Mouse (Mus musculus) forebrain, embryonic 14.5 days (tissue): Measurements from ENCODE around the gene Acot4. TPM values are rescaled to one million over a fixed set of nuclear protein-coding genes. Genes with fewer than 3 reads are reported as not detected.
"Not testable (repeated sequence)": the region's sequence is repeated elsewhere in the genome, so short reads cannot be mapped to it uniquely, and the experiment has no call there.

ENCODE experiments used
- ATAC-seq: fragments of 200-750 bp; cut with Nextera tagmentation; 2 replicates; pipeline ENCODE4 v1.8.0; 2017; ENCODE audit warnings: mild to moderate bottlenecking, moderate library complexity
- DNase-seq: peaks from one replicate; pipeline ENCODE4 v3.0.0-alpha.2; 2015; ENCODE audit warnings: low spot score
- H3K27ac ChIP-seq: fragments of 300-500 bp; sonication (generic); 2 replicates; pipeline ENCODE4 v1.5.1; 2014; ENCODE audit warnings: low read depth, mild to moderate bottlenecking, control low read depth, low read length, moderate library complexity
- H3K27me3 ChIP-seq: fragments of 300-500 bp; sonication (generic); replicated peaks from 2 replicates; pipeline ENCODE4 v1.6.1; 2014; ENCODE audit warnings: low read length, control low read depth, mixed read lengths; ENCODE audit not compliant: control insufficient read depth, insufficient read depth
- H3K36me3 ChIP-seq: fragments of 300-500 bp; sonication (generic); 2 replicates; pipeline ENCODE4 v1.6.1; 2014; ENCODE audit warnings: low read length, control low read depth; ENCODE audit not compliant: control insufficient read depth, insufficient read depth
- H3K4me1 ChIP-seq: fragments of 300-500 bp; sonication (generic); 2 replicates; pipeline ENCODE4 v1.6.1; 2014; ENCODE audit warnings: antibody characterized with exemption, low read length, control low read depth; ENCODE audit not compliant: control insufficient read depth, insufficient read depth
- H3K4me2 ChIP-seq: fragments of 300-500 bp; sonication (generic); 2 replicates; pipeline ENCODE4 v1.6.1; 2014; ENCODE audit warnings: mild to moderate bottlenecking, control low read depth, low read length
- H3K4me3 ChIP-seq: fragments of 300-500 bp; sonication (generic); 2 replicates; pipeline ENCODE4 v1.5.1; 2014; ENCODE audit warnings: low read depth, low read length, control low read depth
- H3K9ac ChIP-seq: fragments of 300-500 bp; sonication (generic); 2 replicates; pipeline ENCODE4 v1.6.1; 2014; ENCODE audit warnings: mild to moderate bottlenecking, low read length, control low read depth, moderate library complexity
- H3K9me3 ChIP-seq: fragments of 300-500 bp; sonication (generic); replicated peaks from 2 replicates; pipeline ENCODE4 v1.6.1; 2016; ENCODE audit warnings: low read length, control low read depth, mixed read lengths; ENCODE audit not compliant: control insufficient read depth
- WGBS: fragments of 180-500 bp; shearing (Covaris S2); extraction: QIAGEN DNeasy Blood & Tissue Kit; methylation state at CpG from one replicate; pipeline ENCODE4 v1.1.7; 2014; 5-methylcytosine and 5-hydroxymethylcytosine counted together
- polyA plus RNA-seq: library from polyadenylated mRNA; unstranded; fragments of >200 nt; fragmentation: Nextera tagmentation; extraction: Ambion mirVana; gene quantifications from 2 replicates; pipeline ENCODE4 v1.2.1, GENCODE M21; 2014

Acot4 gene
- polyA plus RNA-seq, 1 experiment from 2014 or later = 0.22 TPM

DNA sequence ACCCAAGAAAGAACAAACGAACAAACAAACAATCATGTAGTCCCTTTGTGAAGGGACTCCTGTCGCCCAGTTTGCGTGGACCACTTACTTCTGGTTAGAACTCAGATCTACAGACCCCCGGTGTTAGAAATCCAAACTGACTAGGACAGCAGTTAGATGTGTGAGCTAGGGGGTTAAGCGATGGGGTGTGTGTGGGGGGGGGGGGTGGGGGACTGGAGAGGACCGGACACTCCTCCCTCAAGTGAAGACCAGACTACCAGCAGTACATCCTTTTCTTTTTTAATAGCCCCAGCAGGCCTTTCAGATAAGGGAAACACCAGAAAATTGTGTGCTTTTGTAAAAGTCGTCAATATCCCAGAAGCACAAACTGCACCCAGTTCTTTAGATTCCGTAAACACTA, 29.4 kb upstream of the Acot4 start:
- H3K4me2 ChIP-seq = peak overlapping the region; percentile 52
- no peaks in the 10 kb centered on the region for H3K36me3 ChIP-seq
- whole genome bisulfite sequencing = 47% methylated on average over 8 of the region's 8 CpGs
- no peaks in the 10 kb centered on the region for H3K9me3 ChIP-seq
- ATAC-seq (no peak), DNase-seq (no peak)
- H3K9ac ChIP-seq = peak overlapping the region; percentile 25; the same call in 1 of the 2 replicates
- peak overlapping the region; percentile 41; the same call in 1 of the 2 replicates for H3K4me3 ChIP-seq
- H3K4me1 ChIP-seq = peaks cover 17% of the 10 kb centered on the region
- H3K27me3 ChIP-seq = no peaks in the 10 kb centered on the region
- peak overlapping the region; percentile 63 for H3K27ac ChIP-seq

DNA sequence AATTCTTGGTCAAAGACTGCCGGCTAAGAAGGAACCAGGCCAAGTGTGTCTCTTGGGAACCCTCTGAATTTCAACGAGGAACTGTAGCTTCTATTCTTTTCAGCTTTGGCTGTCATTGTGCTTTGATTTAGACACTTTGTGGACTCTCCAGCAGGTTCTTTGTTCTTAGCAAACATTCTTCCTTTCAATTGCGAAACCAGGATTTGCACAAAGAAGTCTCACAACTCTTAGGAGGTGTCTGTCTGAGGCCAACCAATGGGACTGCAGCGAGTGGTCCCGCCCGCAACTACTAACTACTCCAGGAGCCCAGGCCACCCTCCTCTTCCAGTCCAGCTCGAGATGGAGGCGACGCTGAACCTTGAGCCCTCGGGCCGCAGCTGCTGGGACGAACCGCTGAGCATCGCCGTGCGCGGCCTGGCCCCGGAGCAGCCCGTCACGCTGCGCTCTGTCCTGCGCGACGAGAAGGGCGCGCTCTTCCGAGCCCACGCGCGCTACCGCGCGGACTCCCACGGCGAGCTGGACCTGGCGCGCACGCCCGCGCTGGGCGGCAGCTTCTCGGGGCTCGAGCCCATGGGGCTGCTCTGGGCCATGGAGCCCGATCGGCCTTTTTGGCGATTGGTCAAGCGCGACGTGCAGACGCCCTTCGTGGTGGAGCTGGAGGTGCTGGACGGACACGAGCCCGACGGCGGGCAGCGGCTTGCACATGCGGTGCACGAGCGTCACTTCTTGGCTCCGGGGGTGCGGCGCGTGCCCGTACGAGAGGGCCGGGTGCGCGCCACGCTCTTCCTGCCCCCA, 28.8 kb upstream of the Acot4 start, which contains the start of gene Acot1:
Acot1 (plus strand) TSS at position 320 of the 795 bp plus-strand sequence.
- H3K27me3 ChIP-seq, H3K36me3 ChIP-seq, H3K9me3 ChIP-seq: not testable (repeated sequence)
- peak within 1 kb of the TSS; percentile 52 for H3K4me2 ChIP-seq
- H3K27ac ChIP-seq = peak within 1 kb of the TSS; percentile 63
- peaks cover 17% of the 10 kb centered on the region for H3K4me1 ChIP-seq
- 3% methylated on average over 48 of the region's 70 CpGs for WGBS
- DNase-seq (peak; percentile 91), ATAC-seq (peak; percentile 94)
- peak within 1 kb of the TSS; percentile 41 for H3K4me3 ChIP-seq
- H3K9ac ChIP-seq = peak within 1 kb of the TSS; percentile 63

DNA sequence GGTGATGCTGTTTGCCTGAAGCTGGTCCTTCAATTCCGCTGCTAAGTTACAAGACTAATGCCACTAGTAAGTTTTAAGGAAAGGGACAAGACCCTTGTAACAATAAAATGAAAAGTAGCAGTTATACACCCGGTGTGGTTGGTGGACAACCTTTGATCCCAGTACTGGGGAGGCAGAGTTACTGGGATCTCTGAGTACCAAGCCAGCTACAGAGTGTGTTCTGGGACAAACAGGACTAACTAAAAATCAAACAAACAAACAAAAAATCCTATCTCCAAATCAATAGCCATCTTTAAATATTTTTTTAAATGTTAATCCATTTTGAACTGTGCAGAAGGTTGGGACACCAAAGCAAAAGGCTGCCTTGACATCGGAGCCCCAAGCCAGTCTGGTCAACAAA, 28.0 kb upstream of the Acot4 start:
- Histone ChIP-seq H3K27me3 (no peaks in the 10 kb centered on the region), H3K4me1 (peaks cover 17% of the 10 kb centered on the region), H3K9ac (peak overlapping the region; percentile 63), H3K9me3 (no peaks in the 10 kb centered on the region), H3K4me3 (peak overlapping the region; percentile 41), H3K27ac (no peak overlapping the region), H3K4me2 (peak overlapping the region; percentile 52), H3K36me3 (0 out of 2 replicates have a peak, but pooled peaks cover 2% of the 10 kb centered on the region)
- no peak for DNase-seq
- no peak for ATAC-seq
- WGBS = 79% methylated on average over 3 of the region's 3 CpGs

DNA sequence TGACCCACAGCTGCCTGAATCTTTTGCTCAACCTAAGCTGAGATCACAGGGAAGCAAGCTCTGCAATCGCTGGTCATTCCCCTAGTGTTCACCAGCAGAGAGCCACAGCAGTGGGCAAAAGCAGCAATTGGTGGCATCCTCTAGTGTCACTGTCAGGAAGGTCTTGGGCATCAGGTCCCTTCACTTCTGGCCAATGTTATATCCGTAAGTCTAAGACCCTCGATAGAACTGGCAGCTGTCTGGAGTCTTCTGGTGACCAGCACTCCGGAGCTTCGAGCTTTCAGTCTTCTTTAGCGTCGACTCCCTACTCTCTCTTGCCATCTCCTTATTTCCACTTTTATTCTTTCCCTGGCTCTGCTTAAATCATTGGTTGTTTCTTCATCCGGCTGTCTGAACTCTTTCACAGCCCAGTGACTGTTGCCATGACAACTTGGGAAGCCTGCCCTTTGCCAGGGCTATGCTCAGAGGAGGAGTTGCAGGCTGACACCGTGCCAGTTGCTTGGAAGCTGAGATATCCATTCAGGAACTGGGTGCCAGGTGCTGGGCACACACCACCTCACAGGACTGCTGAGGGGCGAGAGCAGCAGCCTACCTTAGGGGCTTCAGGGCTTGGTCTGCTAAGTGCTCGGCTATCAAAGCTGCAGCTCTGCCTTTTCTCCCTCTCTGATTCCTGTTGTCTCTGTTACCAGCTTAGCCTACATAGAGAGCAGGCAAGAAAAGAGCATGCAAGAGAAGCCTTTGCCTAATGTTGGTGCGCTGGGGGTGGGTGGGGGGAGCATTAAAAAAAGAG, 26.7 kb upstream of the Acot4 start:
- Histone ChIP-seq H3K4me3 (peak overlapping the region; percentile 14), H3K4me2 (peak overlapping the region; percentile 52), H3K4me1 (peaks cover 17% of the 10 kb centered on the region), H3K36me3 (0 out of 2 replicates have a peak, but pooled peaks cover 2% of the 10 kb centered on the region), H3K9ac (peak overlapping the region; percentile 49; the same call in 1 of the 2 replicates), H3K27ac (peak overlapping the region; percentile 58), H3K9me3 (no peaks in the 10 kb centered on the region), H3K27me3 (no peaks in the 10 kb centered on the region)
- ATAC-seq (peak; percentile 76), DNase-seq (peak; percentile 96)
- 13% methylated on average over 12 of the region's 12 CpGs for WGBS

DNA sequence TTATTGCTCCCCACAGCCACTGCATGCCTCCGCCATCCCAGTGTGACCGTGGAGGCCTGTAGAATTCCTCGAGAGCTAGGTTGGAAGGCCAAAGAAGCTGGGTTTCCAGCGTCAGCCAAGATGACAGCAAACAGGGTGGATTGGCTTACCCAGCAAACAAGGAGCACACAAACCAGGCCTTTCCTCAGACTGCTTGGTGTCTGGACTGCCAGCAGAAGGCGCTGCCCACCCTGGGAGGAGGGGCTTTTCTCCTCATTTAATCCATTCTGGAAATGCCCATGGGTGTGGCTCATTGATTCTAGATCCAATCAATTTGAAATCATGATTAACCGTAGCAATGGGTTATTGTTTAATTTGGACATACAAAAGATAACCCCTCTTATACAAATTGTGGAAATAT, 25.0 kb upstream of the Acot4 start:
- Histone ChIP-seq H3K4me3 (no peak overlapping the region), H3K9me3 (no peaks in the 10 kb centered on the region), H3K27ac (no peak overlapping the region), H3K4me1 (peaks cover 17% of the 10 kb centered on the region), H3K4me2 (no peak overlapping the region), H3K36me3 (peaks cover 5% of the 10 kb centered on the region; the same call in 1 of the 2 replicates), H3K27me3 (no peaks in the 10 kb centered on the region), H3K9ac (no peak overlapping the region)
- no peak for DNase-seq
- 70% methylated on average over 6 of the region's 6 CpGs for WGBS
- ATAC-seq = no peak

DNA sequence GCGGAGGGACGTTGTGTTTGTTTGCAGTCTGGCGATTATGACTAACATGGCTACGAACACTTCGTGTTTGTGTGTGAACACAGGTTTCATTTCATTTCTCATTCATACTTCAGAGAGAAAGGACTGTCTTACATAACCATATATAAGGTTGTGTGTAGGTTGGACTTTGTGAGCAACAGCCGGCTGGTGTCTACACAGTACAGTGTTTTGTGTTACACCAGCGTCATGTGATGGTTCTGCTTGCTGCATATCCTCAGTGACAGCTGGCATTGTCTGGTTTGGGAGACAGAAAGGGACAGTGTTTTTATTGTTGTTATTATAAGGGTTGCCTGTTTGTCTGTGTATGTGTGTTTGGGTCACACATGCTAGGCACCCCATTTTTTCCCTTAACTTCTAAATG, 24.5 kb upstream of the Acot4 start:
- no peak for ATAC-seq
- DNase-seq = no peak
- Histone ChIP-seq H3K4me1 (peaks cover 13% of the 10 kb centered on the region), H3K4me2 (no peak overlapping the region), H3K27ac (no peak overlapping the region), H3K9me3 (no peaks in the 10 kb centered on the region), H3K9ac (no peak overlapping the region), H3K4me3 (no peak overlapping the region), H3K36me3 (peaks cover 5% of the 10 kb centered on the region; the same call in 1 of the 2 replicates), H3K27me3 (no peaks in the 10 kb centered on the region)
- WGBS = 94% methylated on average over 7 of the region's 7 CpGs

DNA sequence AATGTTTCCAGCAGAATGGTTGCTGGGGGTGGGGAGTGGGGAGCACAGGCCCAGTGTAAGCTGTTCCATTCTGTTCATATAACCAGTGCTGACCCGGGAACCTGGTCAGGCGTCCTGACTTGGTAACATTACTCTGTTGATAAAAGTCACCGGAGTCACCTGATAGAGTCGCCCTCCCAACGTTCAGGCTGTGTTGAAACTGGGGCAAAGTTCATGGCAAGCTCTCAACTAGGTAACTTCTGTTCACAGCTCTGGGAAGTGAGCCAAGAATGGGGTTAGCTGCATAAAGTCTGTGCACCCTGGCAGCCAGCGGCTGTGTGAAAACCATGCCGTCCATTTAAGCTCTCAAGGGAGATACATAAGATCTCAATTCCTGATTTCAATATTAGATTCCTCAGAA, 17.7 kb upstream of the Acot4 start:
- not testable (repeated sequence) for H3K4me3 ChIP-seq, H3K9me3 ChIP-seq, H3K36me3 ChIP-seq, H3K9ac ChIP-seq, H3K4me1 ChIP-seq, H3K27ac ChIP-seq, H3K4me2 ChIP-seq, H3K27me3 ChIP-seq, ATAC-seq
- DNase-seq = peak; percentile 51
- WGBS = 61% methylated on average over 7 of the region's 7 CpGs

GRCm38 (mm10) chr12:84022266-84022665, 15.9 kb upstream of the Acot4 start:
- H3K9ac ChIP-seq, H3K4me3 ChIP-seq, DNase-seq, H3K27me3 ChIP-seq, H3K27ac ChIP-seq, ATAC-seq, H3K36me3 ChIP-seq, H3K4me2 ChIP-seq, H3K4me1 ChIP-seq, H3K9me3 ChIP-seq: not testable (repeated sequence)
- WGBS = 93% methylated on average over 4 of the region's 4 CpGs
